Mouse (Mus musculus): ENCODE results near the gene Gpr3. TPM values are rescaled to one million over a fixed set of nuclear protein-coding genes. Genes with fewer than 3 reads are reported as not detected.
A peak's percentile ranks its signal among the peaks of the same experiment; 100 is the strongest.

Gpr3 gene
- polyA plus RNA-seq, 1 experiment from 2014 or later = 0.10 TPM

- no peaks in the 10 kb centered on the region for H3K9me3 ChIP-seq (ENCODE audit: low read length)
- no peaks in the 10 kb centered on the region for H3K27me3 ChIP-seq (ENCODE audit: insufficient read depth, low read length)
- H3K4me1 ChIP-seq (ENCODE audit: insufficient read depth, low read length) = peaks cover 39% of the 10 kb centered on the region
- no peak overlapping the region for H3K4me2 ChIP-seq (replicated peaks; ENCODE audit: low read depth, low read length)
- peaks cover 57% of the 10 kb centered on the region for H3K36me3 ChIP-seq (ENCODE audit: insufficient read depth, low read length)
- WGBS = 77% methylated on average over 4 of the region's 4 CpGs
- no peak overlapping the region for H3K9ac ChIP-seq (replicated peaks; ENCODE audit: low read length)
- ATAC-seq (ENCODE audit: low FRiP score, low TSS enrichment) = no peak
- H3K27ac ChIP-seq (ENCODE audit: low read length) = no peak overlapping the region
- H3K4me3 ChIP-seq (ENCODE audit: low read length) = no peak overlapping the region
Measured at GRCm38 (mm10) chr4:133195014-133195413, 17.3 kb downstream of the Gpr3 start.

- WGBS = 88% methylated on average over 10 of the region's 11 CpGs
- no peak overlapping the region for H3K27ac ChIP-seq (ENCODE audit: low read length)
- H3K4me3 ChIP-seq (ENCODE audit: low read length) = no peak overlapping the region
- H3K9me3 ChIP-seq (ENCODE audit: low read length) = no peaks in the 10 kb centered on the region
- no peak overlapping the region for H3K9ac ChIP-seq (replicated peaks; ENCODE audit: low read length)
- ATAC-seq (ENCODE audit: low FRiP score, low TSS enrichment) = no peak
- H3K36me3 ChIP-seq (ENCODE audit: insufficient read depth, low read length) = peaks cover 57% of the 10 kb centered on the region
- H3K27me3 ChIP-seq (ENCODE audit: insufficient read depth, low read length) = no peaks in the 10 kb centered on the region
- H3K4me2 ChIP-seq (replicated peaks; ENCODE audit: low read depth, low read length) = no peak overlapping the region
- peaks cover 34% of the 10 kb centered on the region for H3K4me1 ChIP-seq (ENCODE audit: insufficient read depth, low read length)
Measured at GRCm38 (mm10) chr4:133194482-133194881, 17.9 kb downstream of the Gpr3 start.

GRCm38 (mm10) chr4:133189396-133189795 is 22.9 kb downstream of the Gpr3 start:
- Histone ChIP-seq H3K9me3 (ENCODE audit: low read length) (no peaks in the 10 kb centered on the region), H3K27me3 (ENCODE audit: insufficient read depth, low read length) (no peaks in the 10 kb centered on the region), H3K4me1 (ENCODE audit: insufficient read depth, low read length) (peaks cover 18% of the 10 kb centered on the region), H3K4me2 (replicated peaks; ENCODE audit: low read depth, low read length) (no peak overlapping the region), H3K4me3 (ENCODE audit: low read length) (no peak overlapping the region), H3K36me3 (ENCODE audit: insufficient read depth, low read length) (peaks cover 77% of the 10 kb centered on the region), H3K27ac (ENCODE audit: low read length) (no peak overlapping the region), H3K9ac (replicated peaks; ENCODE audit: low read length) (no peak overlapping the region)
- ATAC-seq (ENCODE audit: low FRiP score, low TSS enrichment) = no peak
- WGBS = 54% methylated on average over 10 of the region's 10 CpGs

GRCm38 (mm10) chr4:133186856-133187255 is 25.5 kb downstream of the Gpr3 start:
- Histone ChIP-seq H3K9ac (replicated peaks; ENCODE audit: low read length) (no peak overlapping the region), H3K4me3 (ENCODE audit: low read length) (no peak overlapping the region), H3K4me2 (replicated peaks; ENCODE audit: low read depth, low read length) (no peak overlapping the region), H3K27ac (ENCODE audit: low read length) (no peak overlapping the region), H3K4me1 (ENCODE audit: insufficient read depth, low read length) (peaks cover 31% of the 10 kb centered on the region), H3K27me3 (ENCODE audit: insufficient read depth, low read length) (no peaks in the 10 kb centered on the region), H3K36me3 (ENCODE audit: insufficient read depth, low read length) (peaks cover 61% of the 10 kb centered on the region), H3K9me3 (ENCODE audit: low read length) (no peaks in the 10 kb centered on the region)
- ATAC-seq (ENCODE audit: low FRiP score, low TSS enrichment) = no peak
- 91% methylated on average over 5 of the region's 5 CpGs for WGBS

- H3K27me3 ChIP-seq (ENCODE audit: insufficient read depth, low read length) = no peaks in the 10 kb centered on the region
- 64% methylated on average over 8 of the region's 8 CpGs for WGBS
- no peak overlapping the region for H3K4me3 ChIP-seq (ENCODE audit: low read length)
- H3K4me1 ChIP-seq (ENCODE audit: insufficient read depth, low read length) = peaks cover 31% of the 10 kb centered on the region
- H3K36me3 ChIP-seq (ENCODE audit: insufficient read depth, low read length) = peaks cover 51% of the 10 kb centered on the region
- no peaks in the 10 kb centered on the region for H3K9me3 ChIP-seq (ENCODE audit: low read length)
- H3K4me2 ChIP-seq (replicated peaks; ENCODE audit: low read depth, low read length) = no peak overlapping the region
- no peak for ATAC-seq (ENCODE audit: low FRiP score, low TSS enrichment)
- H3K27ac ChIP-seq (ENCODE audit: low read length) = peak overlapping the region; percentile 86; the same call in 1 of the 2 replicates
- H3K9ac ChIP-seq (replicated peaks; ENCODE audit: low read length) = no peak overlapping the region
Measured at GRCm38 (mm10) chr4:133185893-133186292, 26.4 kb downstream of the Gpr3 start.

- H3K36me3 ChIP-seq (ENCODE audit: insufficient read depth, low read length) = peaks cover 43% of the 10 kb centered on the region
Measured at GRCm38 (mm10) chr4:133184898-133185665, 27.3 kb downstream of the Gpr3 start.

GRCm38 (mm10) chr4:133184031-133184897 is 28.1 kb downstream of the Gpr3 start:
- 0 out of 2 replicates have a peak overlapping the region, but pooled peaks have one; percentile 14 for H3K9ac ChIP-seq (replicated peaks; ENCODE audit: low read length)
- peak overlapping the region; percentile 86 for H3K27ac ChIP-seq (ENCODE audit: low read length)
- no peaks in the 10 kb centered on the region for H3K27me3 ChIP-seq (ENCODE audit: insufficient read depth, low read length)
- 51% methylated on average over 14 of the region's 14 CpGs for WGBS
- no peak for ATAC-seq (ENCODE audit: low FRiP score, low TSS enrichment)
- H3K4me3 ChIP-seq (ENCODE audit: low read length) = no peak overlapping the region
- H3K4me2 ChIP-seq (replicated peaks; ENCODE audit: low read depth, low read length) = no peak overlapping the region
- H3K9me3 ChIP-seq (ENCODE audit: low read length) = no peaks in the 10 kb centered on the region
- H3K4me1 ChIP-seq (ENCODE audit: insufficient read depth, low read length) = peaks cover 31% of the 10 kb centered on the region
- H3K36me3 ChIP-seq (ENCODE audit: insufficient read depth, low read length) = peaks cover 43% of the 10 kb centered on the region

More at GRCm38 (mm10) chr4:133184898-133185665, 27.3 kb downstream of the Gpr3 start:
- Histone ChIP-seq H3K27ac (ENCODE audit: low read length) (peak overlapping the region; percentile 86), H3K4me3 (ENCODE audit: low read length) (no peak overlapping the region), H3K4me1 (ENCODE audit: insufficient read depth, low read length) (peaks cover 31% of the 10 kb centered on the region), H3K4me2 (replicated peaks; ENCODE audit: low read depth, low read length) (no peak overlapping the region), H3K27me3 (ENCODE audit: insufficient read depth, low read length) (no peaks in the 10 kb centered on the region), H3K9ac (replicated peaks; ENCODE audit: low read length) (0 out of 2 replicates have a peak overlapping the region, but pooled peaks have one; percentile 14), H3K9me3 (ENCODE audit: low read length) (no peaks in the 10 kb centered on the region)
- WGBS = 20% methylated on average over 15 of the region's 15 CpGs
- peak; percentile 50 for ATAC-seq (ENCODE audit: low FRiP score, low TSS enrichment)

- Histone ChIP-seq H3K4me3 (ENCODE audit: low read length) (no peak overlapping the region), H3K4me1 (ENCODE audit: insufficient read depth, low read length) (peaks cover 31% of the 10 kb centered on the region), H3K4me2 (replicated peaks; ENCODE audit: low read depth, low read length) (no peak overlapping the region), H3K9me3 (ENCODE audit: low read length) (no peaks in the 10 kb centered on the region), H3K27ac (ENCODE audit: low read length) (no peak overlapping the region), H3K36me3 (ENCODE audit: insufficient read depth, low read length) (peaks cover 30% of the 10 kb centered on the region), H3K9ac (replicated peaks; ENCODE audit: low read length) (no peak overlapping the region), H3K27me3 (ENCODE audit: insufficient read depth, low read length) (no peaks in the 10 kb centered on the region)
- WGBS = 87% methylated on average over 8 of the region's 8 CpGs
- ATAC-seq (ENCODE audit: low FRiP score, low TSS enrichment) = no peak
Measured at GRCm38 (mm10) chr4:133182439-133183033, 29.8 kb downstream of the Gpr3 start.

- no peak overlapping the region for H3K4me3 ChIP-seq (ENCODE audit: low read length)
- H3K4me2 ChIP-seq (replicated peaks; ENCODE audit: low read depth, low read length) = no peak overlapping the region
- H3K9me3 ChIP-seq (ENCODE audit: low read length) = no peaks in the 10 kb centered on the region
- peaks cover 18% of the 10 kb centered on the region; the same call in 1 of the 2 replicates for H3K36me3 ChIP-seq (ENCODE audit: insufficient read depth, low read length)
- H3K27ac ChIP-seq (ENCODE audit: low read length) = no peak overlapping the region
- no peaks in the 10 kb centered on the region for H3K27me3 ChIP-seq (ENCODE audit: insufficient read depth, low read length)
- ATAC-seq (ENCODE audit: low FRiP score, low TSS enrichment) = no peak
- H3K9ac ChIP-seq (replicated peaks; ENCODE audit: low read length) = no peak overlapping the region
- H3K4me1 ChIP-seq (ENCODE audit: insufficient read depth, low read length) = peaks cover 33% of the 10 kb centered on the region
- WGBS = 97% methylated on average over 7 of the region's 7 CpGs
Measured at GRCm38 (mm10) chr4:133179258-133179657, 33.1 kb downstream of the Gpr3 start.

Data from kidney, embryonic 16.5 days (tissue).